Mouse (Mus musculus) adrenal gland, adult 8-10 months (tissue): Measurements from ENCODE around the gene Rdh8. TPM values are rescaled to one million over a fixed set of nuclear protein-coding genes. Genes with fewer than 3 reads are reported as not detected.

Experiments
- DNase-seq: peaks from one replicate; pipeline ENCODE4 v3.0.0; 2022
- total RNA-seq, 4 experiments: library from RNA; stranded (reverse); gene quantifications; 2 replicates each; pipeline ENCODE4 v1.2.4; 2022

Gene Rdh8
- total RNA-seq, 4 experiments from 2014 or later, result not detected

- DNase-seq, result no peak
Observed at GRCm38 (mm10) chr9:20837184-20837947, 19.1 kb downstream of the Rdh8 start.

- DNase-seq, result no peak
Observed at GRCm38 (mm10) chr9:20838931-20839330, 20.6 kb downstream of the Rdh8 start.

- no peak for DNase-seq
Observed at GRCm38 (mm10) chr9:20842211-20842610, 23.9 kb downstream of the Rdh8 start.

GRCm38 (mm10) chr9:20842670-20843069 lies 24.4 kb downstream of the Rdh8 start:
- no peak for DNase-seq

- DNase-seq, result no peak
Observed at GRCm38 (mm10) chr9:20850179-20850578, 31.9 kb downstream of the Rdh8 start.

- no peak for DNase-seq
Observed at GRCm38 (mm10) chr9:20857131-20857530, 38.8 kb downstream of the Rdh8 start.

GRCm38 (mm10) chr9:20859926-20860325 lies 41.6 kb downstream of the Rdh8 start:
- no peak for DNase-seq

- no peak for DNase-seq
Observed at GRCm38 (mm10) chr9:20861821-20862220, 43.5 kb downstream of the Rdh8 start.

GRCm38 (mm10) chr9:20862225-20862624 lies 43.9 kb downstream of the Rdh8 start:
- DNase-seq, result no peak

GRCm38 (mm10) chr9:20866879-20867278 lies 48.6 kb downstream of the Rdh8 start:
- no peak for DNase-seq

GRCm38 (mm10) chr9:20868448-20869001 lies 50.2 kb downstream of the Rdh8 start, which contains the start of gene A230050P20Rik:
TSS of gene A230050P20Rik (plus strand) at chr9:20868642.
- DNase-seq, result no peak

- DNase-seq, result no peak
Observed at GRCm38 (mm10) chr9:20869246-20869645, 50.9 kb downstream of the Rdh8 start.

- DNase-seq, result no peak
Observed at GRCm38 (mm10) chr9:20870211-20871173, 52.2 kb downstream of the Rdh8 start.

GRCm38 (mm10) chr9:20872991-20873390 lies 54.7 kb downstream of the Rdh8 start:
- DNase-seq, result no peak

GRCm38 (mm10) chr9:20873521-20873920 lies 55.2 kb downstream of the Rdh8 start:
- no peak for DNase-seq

GRCm38 (mm10) chr9:20875021-20875790 lies 56.9 kb downstream of the Rdh8 start:
- no peak for DNase-seq

Other genes starting within 250 kb of the Rdh8 start
- 10 to 100 TPM in 2 of 4 experiments, 1 to 10 TPM in 2; 5.6 to 11.6 (median 9.6) TPM for gene Zfp846, start 237.2 kb upstream of the Rdh8 start, total RNA-seq
- gene Ubl5, start 175.6 kb upstream of the Rdh8 start, total RNA-seq, result 100 to 1,000 TPM; 273 to 388 (median 339) TPM
- gene Fbxl12, start 173.7 kb upstream of the Rdh8 start, total RNA-seq, result 10 to 100 TPM; 18.1 to 39.2 (median 25.6) TPM
- 10 to 100 TPM; 29.0 to 30.9 (median 30.3) TPM for gene Pin1, start 166.4 kb upstream of the Rdh8 start, total RNA-seq
- gene Olfm2, start 72.2 kb upstream of the Rdh8 start, total RNA-seq, result 1 to 10 TPM in 1 of 4 experiments, under 1 TPM in 3; 0.42 to 1.1 (median 0.71) TPM
- 100 to 1,000 TPM in 3 of 4 experiments, 10 to 100 TPM in 1; 65.3 to 291 (median 201) TPM for gene Col5a3, start 3.4 kb upstream of the Rdh8 start, total RNA-seq
- 10 to 100 TPM; 17.8 to 48.3 (median 32.4) TPM for gene A230050P20Rik, start 50.1 kb downstream of the Rdh8 start, total RNA-seq
- 1 to 10 TPM; 2.7 to 4.8 (median 3.2) TPM for gene Angptl6, start 61.2 kb downstream of the Rdh8 start, total RNA-seq
- 10 to 100 TPM; 27.8 to 43.1 (median 35.8) TPM for gene Ppan, start 69.7 kb downstream of the Rdh8 start, total RNA-seq
- gene Eif3g, start 80.1 kb downstream of the Rdh8 start, total RNA-seq, result 100 to 1,000 TPM; 152 to 182 (median 170) TPM
- gene Dnmt1, start 141.4 kb downstream of the Rdh8 start, total RNA-seq, result 10 to 100 TPM; 39.6 to 63.8 (median 47.8) TPM
- gene S1pr2, start 158.3 kb downstream of the Rdh8 start, total RNA-seq, result 10 to 100 TPM; 18.8 to 36.9 (median 26.6) TPM
- gene Mrpl4, start 184.2 kb downstream of the Rdh8 start, total RNA-seq, result 100 to 1,000 TPM; 124 to 131 (median 129) TPM
- gene Icam1, start 197.5 kb downstream of the Rdh8 start, total RNA-seq, result 10 to 100 TPM; 14.9 to 33.1 (median 22.2) TPM
- 1 to 10 TPM; 1.6 to 7.8 (median 5.4) TPM for gene Icam4, start 210.9 kb downstream of the Rdh8 start, total RNA-seq
- gene Icam5, start 213.6 kb downstream of the Rdh8 start, total RNA-seq, result under 1 TPM; 0.23 to 0.94 (median 0.50) TPM
- gene Zglp1, start 248.6 kb downstream of the Rdh8 start, total RNA-seq, result under 1 TPM in 1 of 4 experiments, not detected in 3; 0.70 TPM